Mouse (Mus musculus) MEL (cell line): ENCODE measurements at regions not wholly inside any gene's neighbourhood (a gene's known extent, or its start where the extent isn't known, plus 50 kb on each side); places are given as distances from the start of the nearest gene placed in this dataset.

Experiments
- DNase-seq: peaks from one replicate; pipeline ENCODE4 v3.0.0; 2011; ENCODE audit warnings: low read depth, low spot score
- H3K27ac ChIP-seq: 2 replicates; pipeline ENCODE4 v1.5.1; 2012; ENCODE audit warnings: low read depth, mild to moderate bottlenecking, control low read depth, low read length, moderate library complexity; ENCODE audit not compliant: control insufficient read depth
- H3K27me3 ChIP-seq, 2 experiments: fragments of 150-350 bp in 1 of 2; sonication (generic) in 1 of 2; 2 replicates each; pipeline ENCODE4 v1.6.1; 2012; ENCODE audit warnings: low read length in 2 of 2, mild to moderate bottlenecking in 2 of 2, improper control_type of control experiment in 1 of 2, moderate library complexity in 1 of 2; ENCODE audit not compliant: insufficient read depth in 2 of 2, control insufficient read depth in 1 of 2
- H3K36me3 ChIP-seq, 2 experiments: 2 replicates each; pipeline ENCODE4 v1.6.1; 2012 to 2014; ENCODE audit warnings: low read length in 2 of 2, improper control_type of control experiment in 1 of 2, inconsistent platforms in 1 of 2, mild to moderate bottlenecking in 1 of 2; ENCODE audit not compliant: insufficient read depth in 2 of 2, control insufficient read depth in 1 of 2
- H3K4me1 ChIP-seq, 2 experiments: fragments of 150-350 bp in 1 of 2; sonication (generic) in 1 of 2; 2 replicates each; pipeline ENCODE4 v1.6.1; 2012; ENCODE audit warnings: low read length in 2 of 2, improper control_type of control experiment in 1 of 2, mild to moderate bottlenecking in 1 of 2; ENCODE audit not compliant: insufficient read depth in 2 of 2, control insufficient read depth in 1 of 2
- H3K4me3 ChIP-seq, 2 experiments: fragments of 150-350 bp in 1 of 2; sonication (generic) in 1 of 2; 2 replicates each; pipeline ENCODE4 v1.5.1; 2012; ENCODE audit warnings: low read depth in 2 of 2, low read length in 2 of 2, mild to moderate bottlenecking in 2 of 2, moderate library complexity in 2 of 2, control low read depth in 1 of 2, improper control_type of control experiment in 1 of 2; ENCODE audit not compliant: control insufficient read depth in 1 of 2, insufficient read depth in 1 of 2
- H3K79me2 ChIP-seq: 2 replicates; pipeline ENCODE4 v1.6.1; 2012; ENCODE audit warnings: mild to moderate bottlenecking, low read length, moderate library complexity; ENCODE audit not compliant: control insufficient read depth, poor library complexity, insufficient read depth
- H3K9ac ChIP-seq: 2 replicates; pipeline ENCODE4 v1.6.1; 2012; ENCODE audit warnings: low read depth, mild to moderate bottlenecking, control low read depth, low read length, moderate library complexity; ENCODE audit not compliant: control insufficient read depth, poor library complexity, severe bottlenecking
- H3K9me3 ChIP-seq: fragments of 150-350 bp; sonication (generic); replicated peaks from 2 replicates; pipeline ENCODE4 v1.6.1; 2012; ENCODE audit warnings: mild to moderate bottlenecking, low read length, improper control_type of control experiment, moderate library complexity; ENCODE audit not compliant: insufficient read depth
- BHLHE40 ChIP-seq: IDR thresholded peaks from 2 replicates; pipeline ENCODE4 v1.6.1; 2012; ENCODE audit warnings: low read depth, mild to moderate bottlenecking, inconsistent platforms, low read length, improper control_type of control experiment, borderline replicate concordance
- CHD2 ChIP-seq: IDR thresholded peaks from 2 replicates; pipeline ENCODE4 v1.6.1; 2011; ENCODE audit warnings: low read length, improper control_type of control experiment
- CTCF ChIP-seq, 3 experiments: IDR thresholded peaks in 2 of 3; conservative IDR thresholded peaks in 1 of 3; 2 replicates each; pipeline ENCODE4 v1.5.1; 2011 to 2012; ENCODE audit warnings: low read length in 3 of 3, low read depth in 2 of 3, mild to moderate bottlenecking in 2 of 3, improper control_type of control experiment in 1 of 3, inconsistent platforms in 1 of 3, mixed read lengths in 1 of 3, moderate library complexity in 1 of 3; ENCODE audit not compliant: control insufficient read depth in 1 of 3, insufficient read depth in 1 of 3, poor library complexity in 1 of 3, severe bottlenecking in 1 of 3
- E2F4 ChIP-seq: IDR thresholded peaks from 2 replicates; pipeline ENCODE4 v1.6.1; 2011; ENCODE audit warnings: low read depth, low read length, improper control_type of control experiment, borderline replicate concordance
- EP300 ChIP-seq, 2 experiments: IDR thresholded peaks; 2 replicates each; pipeline ENCODE4 v1.6.1; 2011; ENCODE audit warnings: improper control_type of control experiment in 2 of 2, low read length in 2 of 2, low read depth in 1 of 2, mild to moderate bottlenecking in 1 of 2
- GABPA ChIP-seq: IDR thresholded peaks from 2 replicates; pipeline ENCODE4 v1.6.1; 2012; ENCODE audit warnings: low read depth, mild to moderate bottlenecking, inconsistent platforms, low read length, improper control_type of control experiment, moderate library complexity
- MAFK ChIP-seq: IDR thresholded peaks from 2 replicates; pipeline ENCODE4 v1.6.1; 2011; ENCODE audit warnings: low read depth, mild to moderate bottlenecking, low read length, improper control_type of control experiment, borderline replicate concordance
- MAZ ChIP-seq: IDR thresholded peaks from 2 replicates; pipeline ENCODE4 v1.6.1; 2012; ENCODE audit warnings: low read depth, mild to moderate bottlenecking, inconsistent platforms, low read length, improper control_type of control experiment
- MEF2A ChIP-seq: IDR thresholded peaks from 2 replicates; pipeline ENCODE4 v1.6.1; 2014; ENCODE audit warnings: low read depth, mild to moderate bottlenecking, inconsistent platforms, low read length, improper control_type of control experiment; ENCODE audit not compliant: poor library complexity, insufficient replicate concordance, severe bottlenecking; ENCODE audit errors: extremely low read depth
- NELFE ChIP-seq: IDR thresholded peaks from 2 replicates; pipeline ENCODE4 v1.6.1; 2011; ENCODE audit warnings: low read depth, low read length, improper control_type of control experiment
- NRF1 ChIP-seq: IDR thresholded peaks from 2 replicates; pipeline ENCODE4 v1.6.1; 2014; ENCODE audit warnings: low read depth, mild to moderate bottlenecking, inconsistent platforms, low read length, improper control_type of control experiment, moderate library complexity; ENCODE audit not compliant: poor library complexity, insufficient read depth, severe bottlenecking
- POLR2AphosphoS5 ChIP-seq: IDR thresholded peaks from 2 replicates; pipeline ENCODE4 v1.6.1; 2012; ENCODE audit warnings: low read depth, borderline replicate concordance, mild to moderate bottlenecking, inconsistent platforms, low read length, moderate library complexity, mixed read lengths
- RAD21 ChIP-seq: IDR thresholded peaks from 2 replicates; pipeline ENCODE4 v1.6.1; 2011; ENCODE audit warnings: mild to moderate bottlenecking, low read depth, low read length, improper control_type of control experiment
- SMC3 ChIP-seq: IDR thresholded peaks from 2 replicates; pipeline ENCODE4 v1.6.1; 2011; ENCODE audit warnings: low read depth, low read length, improper control_type of control experiment
- TCF12 ChIP-seq: IDR thresholded peaks from 2 replicates; pipeline ENCODE4 v1.6.1; 2014; ENCODE audit warnings: low read depth, mild to moderate bottlenecking, inconsistent platforms, low read length, improper control_type of control experiment, moderate library complexity
- UBTF ChIP-seq: IDR thresholded peaks from 2 replicates; pipeline ENCODE4 v1.6.1; 2012; ENCODE audit warnings: low read depth, mild to moderate bottlenecking, inconsistent platforms, low read length, improper control_type of control experiment, moderate library complexity, borderline replicate concordance; ENCODE audit not compliant: insufficient read depth
- USF1 ChIP-seq: IDR thresholded peaks from 2 replicates; pipeline ENCODE4 v1.6.1; 2014; ENCODE audit warnings: low read depth, mild to moderate bottlenecking, inconsistent platforms, low read length, improper control_type of control experiment, moderate library complexity
- ZC3H11A ChIP-seq: IDR thresholded peaks from 2 replicates; pipeline ENCODE4 v1.6.1; 2012; ENCODE audit warnings: low read depth, mild to moderate bottlenecking, inconsistent platforms, low read length, improper control_type of control experiment
- ZKSCAN1 ChIP-seq: IDR thresholded peaks from 2 replicates; pipeline ENCODE4 v1.6.1; 2012; ENCODE audit warnings: low read depth, mild to moderate bottlenecking, inconsistent platforms, low read length, improper control_type of control experiment, moderate library complexity

- Histone ChIP-seq H3K36me3 (no peaks in the 10 kb centered on the region), H3K4me3 (no peak overlapping the region), H3K27ac (no peak overlapping the region), H3K4me1 (no peaks in the 10 kb centered on the region), H3K9me3 (no peaks in the 10 kb centered on the region), H3K79me2 (no peaks in the 10 kb centered on the region), H3K9ac (no peak overlapping the region), H3K27me3 (no peaks in the 10 kb centered on the region; a peak in 2 of 4 replicates)
- DNase-seq: no peak
- TF ChIP-seq NELFE (no peak), EP300 (IDR thresholded peaks at IDR 0.05; ENCODE audit: low read depth in 1 of 2, low read length in 2 of 2) (no peak), CTCF (IDR thresholded peaks at IDR 0.05 in 2 of 3, conservative IDR thresholded peaks at IDR 0.05 in 1 of 3; ENCODE audit: control insufficient read depth in 1 of 3, insufficient read depth in 1 of 3, low read depth in 2 of 3, low read length in 3 of 3, poor library complexity in 1 of 3, severe bottlenecking in 1 of 3) (no peak), POLR2AphosphoS5 (no peak)
Observed at GRCm38 (mm10) chr3:128014909-128015308, 118.8 kb upstream of the Fam241a start.

DNA sequence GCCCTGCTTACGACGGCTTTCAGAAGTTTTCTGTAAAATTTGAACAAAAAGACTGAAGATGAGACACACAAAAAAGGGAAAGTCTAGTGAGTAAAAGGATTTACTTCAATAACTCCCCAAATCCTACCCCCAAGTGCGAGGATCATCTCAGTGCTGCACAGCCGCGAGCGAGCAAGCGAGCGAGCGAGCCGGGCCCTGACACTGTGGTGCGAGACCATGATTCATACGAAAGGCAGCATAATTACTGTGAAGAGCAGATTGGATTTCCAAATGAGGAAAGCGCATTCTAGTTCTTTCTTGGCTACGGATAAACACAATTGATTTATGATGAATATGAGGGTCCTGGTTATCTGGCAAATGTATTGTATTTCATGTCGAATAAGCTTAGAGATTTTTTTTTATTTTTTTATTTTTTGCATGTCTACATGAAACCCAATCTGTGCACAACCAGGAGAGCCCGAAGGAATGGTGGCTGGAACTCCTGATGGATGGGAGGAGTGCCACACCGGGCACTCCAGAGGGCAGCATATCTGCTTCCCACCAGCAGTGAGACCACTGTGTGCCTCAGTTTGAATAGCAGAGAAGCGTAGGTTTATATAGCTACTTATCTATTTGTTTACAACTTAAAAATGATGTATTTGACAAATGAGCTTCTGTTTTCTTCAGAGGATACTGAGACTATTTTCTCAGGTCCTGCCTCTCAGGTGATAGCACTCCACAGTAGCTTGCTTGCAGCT lies 106.9 kb upstream of the Fam241a start:
- no peak for DNase-seq
- Histone ChIP-seq H3K27ac (no peak overlapping the region), H3K36me3 (no peaks in the 10 kb centered on the region), H3K27me3 (no peaks in the 10 kb centered on the region), H3K9me3 (no peaks in the 10 kb centered on the region), H3K4me3 (no peak overlapping the region), H3K79me2 (no peaks in the 10 kb centered on the region), H3K4me1 (no peaks in the 10 kb centered on the region), H3K9ac (no peak overlapping the region)
- no peak for TF ChIP-seq TCF12
- TF ChIP-seq MEF2A: no peak
- TF ChIP-seq UBTF: no peak
- no peak for TF ChIP-seq BHLHE40
- no peak for TF ChIP-seq MAFK
- no peak for TF ChIP-seq GABPA

GRCm38 (mm10) chr3:128001924-128002501 lies 105.9 kb upstream of the Fam241a start:
- Histone ChIP-seq H3K27me3 (peaks cover 0 to 3% of the 10 kb centered on the region in 2 experiments; a peak in 1 of 4 replicates), H3K79me2 (no peaks in the 10 kb centered on the region), H3K27ac (no peak overlapping the region), H3K4me3 (no peak overlapping the region), H3K36me3 (no peaks in the 10 kb centered on the region), H3K9ac (no peak overlapping the region), H3K9me3 (no peaks in the 10 kb centered on the region), H3K4me1 (no peaks in the 10 kb centered on the region)
- DNase-seq: peak; percentile 55
- TF ChIP-seq E2F4: no peak
- TF ChIP-seq CTCF (IDR thresholded peaks at IDR 0.05 in 2 of 3, conservative IDR thresholded peaks at IDR 0.05 in 1 of 3; ENCODE audit: control insufficient read depth in 1 of 3, insufficient read depth in 1 of 3, low read depth in 2 of 3, low read length in 3 of 3, poor library complexity in 1 of 3, severe bottlenecking in 1 of 3): peak; percentile 48 to 86 (median 80)
- TF ChIP-seq ZC3H11A: peak; percentile 57
- TF ChIP-seq USF1: no peak
- no peak for TF ChIP-seq MAFK
- TF ChIP-seq RAD21: peak; percentile 90
- TF ChIP-seq CHD2: no peak
- no peak for TF ChIP-seq NRF1
- no peak for TF ChIP-seq ZKSCAN1
- peak; percentile 55 for TF ChIP-seq SMC3
- TF ChIP-seq MAZ: no peak
